ENCODE assay signal across 16 mouse cellular contexts in genomic region chr6:50382711-50383110, GRCm38 (mm10).
DNase-seq lines count a peak whose midpoint lies in the region; ATAC-seq and TF ChIP-seq lines count a peak whose summit lies in the region.
"Had no signal": no experiment of that assay in that cellular context is flagged by ENCODE, and none has a peak within 500 bp of the region (broad histone marks: within the 10 kb centered on the region; RNA-seq: fewer than 3 reads in every experiment).

No protein-coding gene starts in this region.

- DNase-seq in heart, postnatal 4 days, result no peak
- DNase-seq in thymus, adult 2 months, result no peak
- no peak for DNase-seq in thymus, postnatal 25 days
- no peak for DNase-seq in MN1 (ENCODE audit: low spot score)
- DNase-seq in heart, adult 8-10 months (ENCODE audit: low spot score), result no peak
- DNase-seq: cerebellum, adult 9-10 months; kidney, postnatal 36 days; layer of hippocampus, postnatal 36 days; liver, embryonic 13.5 days; lung, postnatal 4 days; thymus, postnatal 14 days had no signal

- TF ChIP-seq POLR2A in thymus, adult 2 months (IDR thresholded peaks at IDR 0.05; ENCODE audit: control insufficient read depth, extremely low read depth, insufficient read depth, low read length, poor library complexity), result no peak

- ATAC-seq in heart, embryonic 15.5 days (replicated peaks; ENCODE audit: insufficient number of reproducible peaks, insufficient read depth, low FRiP score, low read depth), result no peak
- no peak for ATAC-seq in intestine, embryonic 16.5 days

- no peaks in the 10 kb centered on the region for H3K27me3 ChIP-seq in heart, embryonic 15.5 days
- no peaks in the 10 kb centered on the region for H3K27me3 ChIP-seq in thymus, adult 2 months (ENCODE audit: control insufficient read depth, insufficient read depth, low read length)
- no peaks in the 10 kb centered on the region for H3K27me3 ChIP-seq in intestine, embryonic 16.5 days (replicated peaks; ENCODE audit: control insufficient read depth, insufficient read depth, low read length)
- H3K27me3 ChIP-seq: hindbrain, embryonic 13.5 days; liver, embryonic 13.5 days had no signal

- H3K36me3 ChIP-seq in heart, embryonic 15.5 days, result no peaks in the 10 kb centered on the region
- no peaks in the 10 kb centered on the region for H3K36me3 ChIP-seq in thymus, adult 2 months (ENCODE audit: control insufficient read depth, insufficient read depth, low read length)
- H3K36me3 ChIP-seq in intestine, embryonic 16.5 days (ENCODE audit: control insufficient read depth, insufficient read depth, low read length), result no peaks in the 10 kb centered on the region
- H3K36me3 ChIP-seq: forebrain, embryonic 10.5 days; hindbrain, embryonic 13.5 days; liver, embryonic 13.5 days had no signal

- 76% methylated on average over 7 of the region's 7 CpGs for WGBS in heart, embryonic 15.5 days
- 81% methylated on average over 7 of the region's 7 CpGs for WGBS in thymus, adult 2 months
- 80% methylated on average over 7 of the region's 7 CpGs for WGBS in intestine, embryonic 16.5 days

- TF ChIP-seq CTCF in thymus, adult 2 months (IDR thresholded peaks at IDR 0.05; ENCODE audit: borderline replicate concordance, control insufficient read depth, extremely low read depth, insufficient read depth, low read length, poor library complexity), result no peak

- no peak overlapping the region for H3K9ac ChIP-seq in heart, embryonic 15.5 days
- H3K9ac ChIP-seq in intestine, embryonic 16.5 days (ENCODE audit: low read depth, low read length), result 0 out of 2 replicates have a peak overlapping the region, but pooled peaks have one; percentile 11
- H3K9ac ChIP-seq: hindbrain, embryonic 13.5 days; liver, embryonic 13.5 days had no signal

- H3K4me2 ChIP-seq in heart, embryonic 15.5 days, result no peak overlapping the region
- H3K4me2 ChIP-seq in intestine, embryonic 16.5 days (ENCODE audit: low read depth, low read length), result no peak overlapping the region
- H3K4me2 ChIP-seq: heart, embryonic 11.5 days; hindbrain, embryonic 13.5 days had no signal

- H3K27ac ChIP-seq in heart, embryonic 15.5 days, result peak overlapping the region; percentile 26; the same call in 1 of the 2 replicates
- 0 out of 2 replicates have a peak overlapping the region, but pooled peaks have one; percentile 26 for H3K27ac ChIP-seq in thymus, adult 2 months (ENCODE audit: control insufficient read depth, insufficient read depth, low read length)
- no peak overlapping the region; the same call in 1 of the 2 replicates for H3K27ac ChIP-seq in intestine, embryonic 16.5 days (ENCODE audit: low read length)
- H3K27ac ChIP-seq: forebrain, embryonic 10.5 days; hindbrain, embryonic 13.5 days; liver, embryonic 13.5 days had no signal

- H3K9me3 ChIP-seq in heart, embryonic 15.5 days (replicated peaks), result no peaks in the 10 kb centered on the region
- H3K9me3 ChIP-seq in intestine, embryonic 16.5 days (ENCODE audit: control insufficient read depth, low read length), result no peaks in the 10 kb centered on the region
- H3K9me3 ChIP-seq: forebrain, embryonic 10.5 days; hindbrain, embryonic 13.5 days; liver, embryonic 13.5 days had no signal

- no peak overlapping the region for H3K4me3 ChIP-seq in heart, embryonic 15.5 days
- H3K4me3 ChIP-seq in thymus, adult 2 months (ENCODE audit: control insufficient read depth, insufficient read depth, low read length), result no peak overlapping the region
- H3K4me3 ChIP-seq in intestine, embryonic 16.5 days (ENCODE audit: low read length), result no peak overlapping the region
- H3K4me3 ChIP-seq: forebrain, embryonic 10.5 days; hindbrain, embryonic 13.5 days; liver, embryonic 13.5 days had no signal

- peaks cover 39% of the 10 kb centered on the region for H3K4me1 ChIP-seq in heart, embryonic 15.5 days (replicated peaks)
- H3K4me1 ChIP-seq in thymus, adult 2 months (replicated peaks; ENCODE audit: control insufficient read depth, insufficient read depth, low read length), result peaks cover 38% of the 10 kb centered on the region
- H3K4me1 ChIP-seq in intestine, embryonic 16.5 days (ENCODE audit: control insufficient read depth, insufficient read depth, low read length), result peaks cover 19% of the 10 kb centered on the region; the same call in 1 of the 2 replicates
- H3K4me1 ChIP-seq: hindbrain, embryonic 13.5 days had no signal
